Mouse (Mus musculus): ENCODE results near the gene Nfyc.

DNA sequence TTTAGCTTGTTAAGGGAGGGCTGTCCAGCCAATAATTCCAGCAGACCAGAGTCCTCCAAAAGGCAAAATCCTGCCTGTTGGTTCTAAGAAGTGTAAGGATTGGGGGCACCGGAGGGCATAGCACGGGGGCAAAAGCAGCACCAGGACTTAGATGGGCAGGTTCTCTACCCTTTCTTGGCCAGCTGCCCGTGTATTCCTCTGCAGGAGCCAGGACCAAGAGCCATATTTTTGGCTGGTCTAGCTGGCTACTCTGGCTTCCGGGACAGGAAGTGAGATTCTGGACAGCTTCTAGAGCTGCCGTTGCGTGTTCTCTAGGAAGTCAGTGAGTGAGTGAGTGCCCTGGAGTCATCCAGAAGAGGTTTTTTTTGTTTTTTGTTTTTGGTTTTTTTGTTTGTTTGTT lies 101.2 kb downstream of the Nfyc start:
- TF ChIP-seq CTCF (IDR thresholded peaks at IDR 0.05; ENCODE audit: insufficient read depth, low read depth, low read length) = no peak
- TF ChIP-seq POLR2A (IDR thresholded peaks at IDR 0.05; ENCODE audit: insufficient read depth, low read depth, low read length) = no peak

Measured in olfactory bulb, adult 2 months (tissue).